Comparison of ENCODE assay signal across 9 mouse cellular contexts in genomic region chr2:94289169-94289568, GRCm38 (mm10).
DNase-seq lines count a peak whose midpoint lies in the region; ATAC-seq and TF ChIP-seq lines count a peak whose summit lies in the region.
"Had no signal": no experiment of that assay in that cellular context is flagged by ENCODE, and none has a peak within 500 bp of the region (broad histone marks: within the 10 kb centered on the region; RNA-seq: fewer than 3 reads in every experiment).

No protein-coding gene starts in this region.

- no peak overlapping the region for H3ac ChIP-seq in C2C12 (ENCODE audit: control insufficient read depth, insufficient read length, low read depth)

- no peaks in the 10 kb centered on the region for H3K36me3 ChIP-seq in C2C12 (ENCODE audit: control insufficient read depth, insufficient read depth)
- no peaks in the 10 kb centered on the region for H3K36me3 ChIP-seq in forebrain, embryonic 13.5 days (ENCODE audit: poor library complexity, severe bottlenecking)
- H3K36me3 ChIP-seq in kidney, embryonic 16.5 days (ENCODE audit: insufficient read depth, low read length) = no peaks in the 10 kb centered on the region
- H3K36me3 ChIP-seq in midbrain, embryonic 15.5 days (replicated peaks) = no peaks in the 10 kb centered on the region
- H3K36me3 ChIP-seq: liver, embryonic 13.5 days had no signal

- H3K4me3 ChIP-seq in C2C12 (ENCODE audit: insufficient read depth, poor library complexity, severe bottlenecking) = no peak overlapping the region
- H3K4me3 ChIP-seq in forebrain, embryonic 13.5 days = no peak overlapping the region
- H3K4me3 ChIP-seq in kidney, embryonic 16.5 days (ENCODE audit: low read length) = no peak overlapping the region
- no peak overlapping the region for H3K4me3 ChIP-seq in midbrain, embryonic 15.5 days
- H3K4me3 ChIP-seq: liver, embryonic 13.5 days had no signal

- H3K9ac ChIP-seq in forebrain, embryonic 13.5 days = peak overlapping the region; percentile 37
- H3K9ac ChIP-seq in kidney, embryonic 16.5 days (replicated peaks; ENCODE audit: low read length) = no peak overlapping the region
- H3K9ac ChIP-seq in midbrain, embryonic 15.5 days = no peak overlapping the region
- H3K9ac ChIP-seq: liver, embryonic 13.5 days had no signal

- 0% methylated on average over 2 of the region's 2 CpGs for WGBS in forebrain, embryonic 13.5 days
- 3% methylated on average over 2 of the region's 2 CpGs for WGBS in kidney, embryonic 16.5 days
- WGBS in midbrain, embryonic 15.5 days = 0% methylated on average over 2 of the region's 2 CpGs

- DNase-seq in frontal cortex, postnatal 10 days (ENCODE audit: low spot score in 2 of 2) = peak; percentile 53 to 59
- no peak for DNase-seq in frontal cortex, postnatal 36 days (ENCODE audit: low spot score in 2 of 2)
- DNase-seq in urinary bladder, postnatal 4 days (ENCODE audit: low spot score in 2 of 2) = no peak
- DNase-seq in adipocyte (ENCODE audit: low spot score) = no peak
- DNase-seq: liver, embryonic 13.5 days had no signal

- H3K79me3 ChIP-seq in C2C12 (ENCODE audit: low read depth) = no peaks in the 10 kb centered on the region

- no peaks in the 10 kb centered on the region for H3K9me3 ChIP-seq in forebrain, embryonic 13.5 days (replicated peaks)
- H3K9me3 ChIP-seq in kidney, embryonic 16.5 days (ENCODE audit: low read length) = no peaks in the 10 kb centered on the region
- H3K9me3 ChIP-seq in midbrain, embryonic 15.5 days = no peaks in the 10 kb centered on the region
- H3K9me3 ChIP-seq: liver, embryonic 13.5 days had no signal

- peak; percentile 94 for ATAC-seq in forebrain, embryonic 13.5 days
- peak; percentile 84 for ATAC-seq in kidney, embryonic 16.5 days (ENCODE audit: low FRiP score, low TSS enrichment)
- peak; percentile 88 for ATAC-seq in midbrain, embryonic 15.5 days (replicated peaks)

- H3K79me2 ChIP-seq in C2C12 (ENCODE audit: control insufficient read depth, insufficient read depth) = no peaks in the 10 kb centered on the region

- H3K4me1 ChIP-seq in forebrain, embryonic 13.5 days = peaks cover 33% of the 10 kb centered on the region
- peaks cover 8% of the 10 kb centered on the region for H3K4me1 ChIP-seq in kidney, embryonic 16.5 days (ENCODE audit: insufficient read depth, low read length)
- peaks cover 26% of the 10 kb centered on the region for H3K4me1 ChIP-seq in midbrain, embryonic 15.5 days
- H3K4me1 ChIP-seq: liver, embryonic 13.5 days had no signal

- peak overlapping the region; percentile 76 for H3K27ac ChIP-seq in forebrain, embryonic 13.5 days
- no peak overlapping the region for H3K27ac ChIP-seq in kidney, embryonic 16.5 days (ENCODE audit: low read length)
- H3K27ac ChIP-seq in midbrain, embryonic 15.5 days = peak overlapping the region; percentile 21; the same call in 1 of the 2 replicates
- H3K27ac ChIP-seq: liver, embryonic 13.5 days had no signal

- no peaks in the 10 kb centered on the region for H3K27me3 ChIP-seq in C2C12 (ENCODE audit: control insufficient read depth, insufficient read depth, insufficient read length)
- H3K27me3 ChIP-seq in forebrain, embryonic 13.5 days = no peaks in the 10 kb centered on the region
- H3K27me3 ChIP-seq in kidney, embryonic 16.5 days (ENCODE audit: insufficient read depth, low read length) = no peaks in the 10 kb centered on the region
- H3K27me3 ChIP-seq in midbrain, embryonic 15.5 days (replicated peaks) = no peaks in the 10 kb centered on the region

- no peak for TF ChIP-seq CTCF in C2C12 (IDR thresholded peaks at IDR 0.05; ENCODE audit: control insufficient read depth, insufficient read depth, insufficient read length)

- H3K4me2 ChIP-seq in forebrain, embryonic 13.5 days = peak overlapping the region; percentile 28
- H3K4me2 ChIP-seq in kidney, embryonic 16.5 days (replicated peaks; ENCODE audit: low read depth, low read length) = no peak overlapping the region
- H3K4me2 ChIP-seq in midbrain, embryonic 15.5 days = 0 out of 2 replicates have a peak overlapping the region, but pooled peaks have one; percentile 0
- H3K4me2 ChIP-seq: liver, embryonic 13.5 days had no signal

TF ChIP-seq in C2C12, 6 proteins besides CTCF, POLR2A, EP300 and RAD21:
- TF ChIP-seq CEBPB (IDR thresholded peaks at IDR 0.05; ENCODE audit: low read depth) (no peak), MYOG (IDR thresholded peaks at IDR 0.05; ENCODE audit: control insufficient read depth, extremely low read depth, insufficient read length) (no peak), USF1 (IDR thresholded peaks at IDR 0.05; ENCODE audit: low read depth) (peak; percentile 6), MYOD1 (IDR thresholded peaks at IDR 0.05; ENCODE audit: control insufficient read depth, insufficient read length, low read depth) (no peak), MAX (IDR thresholded peaks at IDR 0.05) (no peak), FOSL1 (IDR thresholded peaks at IDR 0.05; ENCODE audit: insufficient read depth, low read length, poor library complexity, severe bottlenecking) (no peak)

Comparison
In these comparisons a context has a peak if more than half of its experiments do, and no peak if none do; other contexts are left out.
1. DNase-seq: peak in frontal cortex, postnatal 10 days (2 of 2); none in frontal cortex, postnatal 36 days (0 of 2), urinary bladder, postnatal 4 days (0 of 2) and adipocyte (single experiment).
2. Peak in every context shown above with its lines, with median percentiles within 50 percentile points of each other: ATAC-seq.